ENCODE assay signal across 15 mouse cellular contexts in genomic region chr14:30607696-30608095, GRCm38 (mm10). TPM values are rescaled to one million over a fixed set of nuclear protein-coding genes. Genes with fewer than 3 reads are reported as not detected.
DNase-seq lines count a peak whose midpoint lies in the region; ATAC-seq and TF ChIP-seq lines count a peak whose summit lies in the region.
"Had no signal": no experiment of that assay in that cellular context is flagged by ENCODE, and none has a peak within 500 bp of the region (broad histone marks: within the 10 kb centered on the region; RNA-seq: fewer than 3 reads in every experiment).

No protein-coding gene starts in this region.

- H3K27ac ChIP-seq in heart, embryonic 14.5 days (replicated peaks in 1 of 2; ENCODE audit: control insufficient read depth in 1 of 2, insufficient read depth in 1 of 2, low read depth in 2 of 2, low read length in 2 of 2), result no peak overlapping the region
- H3K27ac ChIP-seq in midbrain, postnatal 0 days (ENCODE audit: low read depth, low read length), result no peak overlapping the region
- no peak overlapping the region for H3K27ac ChIP-seq in midbrain, embryonic 10.5 days (replicated peaks)
- H3K27ac ChIP-seq in macrophage, result peak overlapping the region; percentile 49
- H3K27ac ChIP-seq in stomach, postnatal 0 days (replicated peaks), result no peak overlapping the region
- H3K27ac ChIP-seq: forebrain, embryonic 12.5 days; heart, embryonic 10.5 days; hindbrain, embryonic 13.5 days; lung, embryonic 15.5 days; midbrain, embryonic 15.5 days had no signal

- no peaks in the 10 kb centered on the region for H3K9me3 ChIP-seq in heart, embryonic 14.5 days (ENCODE audit: control insufficient read depth, low read length)
- no peaks in the 10 kb centered on the region for H3K9me3 ChIP-seq in midbrain, postnatal 0 days (ENCODE audit: low read length)
- no peaks in the 10 kb centered on the region for H3K9me3 ChIP-seq in midbrain, embryonic 10.5 days (replicated peaks)
- H3K9me3 ChIP-seq in stomach, postnatal 0 days (ENCODE audit: control insufficient read depth, low read length), result no peaks in the 10 kb centered on the region
- H3K9me3 ChIP-seq: forebrain, embryonic 12.5 days; heart, embryonic 10.5 days; hindbrain, embryonic 13.5 days; lung, embryonic 15.5 days; midbrain, embryonic 15.5 days had no signal

- 80% methylated on average over 4 of the region's 4 CpGs for WGBS in heart, embryonic 14.5 days
- WGBS in midbrain, postnatal 0 days, result 79% methylated on average over 4 of the region's 4 CpGs
- WGBS in midbrain, embryonic 10.5 days, result 84% methylated on average over 4 of the region's 4 CpGs
- 35% methylated on average over 3 of the region's 4 CpGs for WGBS in macrophage (ENCODE audit: missing documents)
- 66% methylated on average over 2 of the region's 4 CpGs for WGBS in stomach, postnatal 0 days

- no peak overlapping the region for H3K4me3 ChIP-seq in heart, embryonic 14.5 days (ENCODE audit: control insufficient read depth in 1 of 2, insufficient read depth in 1 of 2, low read depth in 1 of 2, low read length in 2 of 2)
- H3K4me3 ChIP-seq in midbrain, postnatal 0 days (ENCODE audit: low read depth, low read length), result no peak overlapping the region
- H3K4me3 ChIP-seq in midbrain, embryonic 10.5 days, result no peak overlapping the region
- H3K4me3 ChIP-seq in macrophage (ENCODE audit: inconsistent target), result no peak overlapping the region
- no peak overlapping the region for H3K4me3 ChIP-seq in stomach, postnatal 0 days (ENCODE audit: low read depth, low read length)
- H3K4me3 ChIP-seq: forebrain, embryonic 12.5 days; heart, embryonic 10.5 days; hindbrain, embryonic 13.5 days; lung, embryonic 15.5 days; midbrain, embryonic 15.5 days had no signal

- no peak for TF ChIP-seq CTCF in midbrain, postnatal 0 days (IDR thresholded peaks at IDR 0.05)
- no peak for TF ChIP-seq CTCF in stomach, postnatal 0 days (IDR thresholded peaks at IDR 0.05; ENCODE audit: low read depth)

- ATAC-seq in heart, embryonic 14.5 days (ENCODE audit: insufficient number of reproducible peaks, insufficient read depth, low FRiP score, low read depth), result peak; percentile 22; the same call in 1 of the 2 replicates
- peak; percentile 31; the same call in 1 of the 2 replicates for ATAC-seq in midbrain, postnatal 0 days (ENCODE audit: low FRiP score)
- peak; percentile 8; the same call in 1 of the 2 replicates for ATAC-seq in stomach, postnatal 0 days (ENCODE audit: low FRiP score, low TSS enrichment)
- ATAC-seq: midbrain, embryonic 15.5 days had no signal

- no peak for DNase-seq in heart, postnatal 25 days (ENCODE audit: low spot score)
- no peak for DNase-seq in midbrain, postnatal 0 days (ENCODE audit: low spot score)
- DNase-seq in midbrain, embryonic 10.5 days (ENCODE audit: low spot score), result no peak
- no peak for DNase-seq in stomach, postnatal 0 days (ENCODE audit: low spot score)
- DNase-seq in T-cell, adult 2 months (ENCODE audit: low spot score), result no peak
- DNase-seq in left cerebral cortex, postnatal 36 days (ENCODE audit: low spot score in 2 of 2), result no peak
- DNase-seq: adrenal gland, adult 2 months; kidney, adult 2 months had no signal

- TF ChIP-seq EP300 in stomach, postnatal 0 days (optimal IDR thresholded peaks at IDR 0.05), result no peak

- peaks cover 92% of the 10 kb centered on the region for H3K79me2 ChIP-seq in macrophage (ENCODE audit: inconsistent target)

- H3K4me2 ChIP-seq in heart, embryonic 14.5 days (ENCODE audit: low read length), result no peak overlapping the region
- no peak overlapping the region for H3K4me2 ChIP-seq in midbrain, postnatal 0 days (ENCODE audit: low read depth, low read length, poor library complexity, severe bottlenecking)
- H3K4me2 ChIP-seq in stomach, postnatal 0 days (replicated peaks; ENCODE audit: low read depth), result no peak overlapping the region
- H3K4me2 ChIP-seq: forebrain, embryonic 12.5 days; hindbrain, embryonic 13.5 days; lung, embryonic 15.5 days; midbrain, embryonic 15.5 days had no signal

- intact Hi-C loops in heart, postnatal 25 days (cut with DNase I), result no loop called here
- intact Hi-C loops in left cerebral cortex, postnatal 36 days (cut with DNase I), result no loop called here

- no peaks in the 10 kb centered on the region for H3K27me3 ChIP-seq in heart, embryonic 14.5 days (ENCODE audit: control insufficient read depth, insufficient read depth, low read length)
- no peaks in the 10 kb centered on the region for H3K27me3 ChIP-seq in midbrain, postnatal 0 days (ENCODE audit: insufficient read depth, low read length)
- H3K27me3 ChIP-seq in midbrain, embryonic 10.5 days (ENCODE audit: low read depth, poor library complexity, severe bottlenecking), result no peaks in the 10 kb centered on the region
- no peaks in the 10 kb centered on the region for H3K27me3 ChIP-seq in stomach, postnatal 0 days (ENCODE audit: control insufficient read depth, insufficient read depth, low read length)
- H3K27me3 ChIP-seq: forebrain, embryonic 12.5 days; hindbrain, embryonic 13.5 days; lung, embryonic 15.5 days; midbrain, embryonic 15.5 days had no signal

- peaks cover 46% of the 10 kb centered on the region for H3K36me3 ChIP-seq in heart, embryonic 14.5 days (ENCODE audit: control insufficient read depth, insufficient read depth, low read length)
- H3K36me3 ChIP-seq in midbrain, postnatal 0 days (ENCODE audit: insufficient read depth, low read length), result no peaks in the 10 kb centered on the region
- H3K36me3 ChIP-seq in midbrain, embryonic 10.5 days, result 0 out of 2 replicates have a peak, but pooled peaks cover 2% of the 10 kb centered on the region
- H3K36me3 ChIP-seq in macrophage (ENCODE audit: inconsistent target), result peaks cover 68% of the 10 kb centered on the region
- peaks cover 20% of the 10 kb centered on the region for H3K36me3 ChIP-seq in stomach, postnatal 0 days (ENCODE audit: control insufficient read depth, insufficient read depth, low read length)
- H3K36me3 ChIP-seq: midbrain, embryonic 15.5 days had no signal

- no peak overlapping the region for H3K9ac ChIP-seq in heart, embryonic 14.5 days (ENCODE audit: low read length)
- no peak overlapping the region for H3K9ac ChIP-seq in midbrain, postnatal 0 days (replicated peaks; ENCODE audit: low read length, poor library complexity, severe bottlenecking)
- no peak overlapping the region for H3K9ac ChIP-seq in stomach, postnatal 0 days (ENCODE audit: low read length)
- H3K9ac ChIP-seq: forebrain, embryonic 12.5 days; hindbrain, embryonic 13.5 days; lung, embryonic 15.5 days; midbrain, embryonic 15.5 days had no signal

- H3K4me1 ChIP-seq in heart, embryonic 14.5 days (ENCODE audit: control insufficient read depth in 2 of 2, insufficient read depth in 2 of 2, low read length in 2 of 2), result peaks cover 3 to 9% of the 10 kb centered on the region in 2 experiments; a peak in 2 of 4 replicates
- no peaks in the 10 kb centered on the region for H3K4me1 ChIP-seq in midbrain, postnatal 0 days (ENCODE audit: insufficient read depth, low read length)
- H3K4me1 ChIP-seq in midbrain, embryonic 10.5 days, result peaks cover 19% of the 10 kb centered on the region
- no peaks in the 10 kb centered on the region for H3K4me1 ChIP-seq in stomach, postnatal 0 days (replicated peaks; ENCODE audit: control insufficient read depth, insufficient read depth)
- H3K4me1 ChIP-seq: hindbrain, embryonic 13.5 days; midbrain, embryonic 15.5 days had no signal

RNA-seq across cellular contexts. Expression of gene Prkcd, which starts 18.3 kb away (rescaled TPM):
- polyA plus RNA-seq in heart, embryonic 14.5 days (2014; fragmentation: Nextera tagmentation; extraction: Ambion mirVana), result 38.4 and 38.6 TPM in 2 replicates
- total RNA-seq in heart, postnatal 25 days (2021), result 10 to 100 TPM; 11.4 to 13.4 TPM
- 17.0 and 19.1 TPM in 2 replicates for total RNA-seq in midbrain, postnatal 0 days (2014; rRNA removed)
- polyA plus RNA-seq in midbrain, postnatal 0 days (2015; fragmentation: Nextera tagmentation; extraction: Ambion mirVana), result 12.1 and 13.2 TPM in 2 replicates
- 20.8 and 23.2 TPM in 2 replicates for polyA plus RNA-seq in midbrain, embryonic 10.5 days (2016; fragmentation: Nextera tagmentation; extraction: Ambion mirVana)
- total RNA-seq in macrophage (2018; cell fraction: chromatin; rRNA removed), result 1,000 to 10,000 TPM in 23 of 26 experiments, 100 to 1,000 TPM in 3; 920 to 2,399 (median 1,316) TPM
- 100 to 1,000 TPM; 168 to 279 (median 213) TPM for total RNA-seq in macrophage (2018; cell fraction: cytosol; rRNA removed)
- 1,000 to 10,000 TPM in 7 of 26 experiments, 100 to 1,000 TPM in 19; 420 to 1,209 (median 753) TPM for total RNA-seq in macrophage (2018; cell fraction: nucleus; rRNA removed)
- 108 to 303 TPM (median 176 TPM) in 3 replicates for polyA plus RNA-seq in macrophage (2018)
- 62.8 and 72.3 TPM in 2 replicates for polyA plus RNA-seq in stomach, postnatal 0 days (2015; fragmentation: Nextera tagmentation; extraction: Ambion mirVana)
- 10 to 100 TPM in 1 of 2 experiments, 1 to 10 TPM in 1; 9.8 to 15.4 TPM for total RNA-seq in left cerebral cortex, postnatal 36 days (2021)

RNA-seq across cellular contexts. Expression of gene Rft1, which starts 46.5 kb away (rescaled TPM):
- polyA plus RNA-seq in heart, embryonic 14.5 days (2014; fragmentation: Nextera tagmentation; extraction: Ambion mirVana), result 10.6 and 11.8 TPM in 2 replicates
- 1 to 10 TPM; 6.8 to 7.9 TPM for total RNA-seq in heart, postnatal 25 days (2021)
- 12.3 and 12.6 TPM in 2 replicates for total RNA-seq in midbrain, postnatal 0 days (2014; rRNA removed)
- 9.6 TPM in 2 replicates for polyA plus RNA-seq in midbrain, postnatal 0 days (2015; fragmentation: Nextera tagmentation; extraction: Ambion mirVana)
- polyA plus RNA-seq in midbrain, embryonic 10.5 days (2016; fragmentation: Nextera tagmentation; extraction: Ambion mirVana), result 14.8 and 15.3 TPM in 2 replicates
- 10 to 100 TPM; 15.0 to 88.5 (median 53.0) TPM for total RNA-seq in macrophage (2018; cell fraction: chromatin; rRNA removed)
- 10 to 100 TPM; 10.8 to 21.9 (median 16.2) TPM for total RNA-seq in macrophage (2018; cell fraction: cytosol; rRNA removed)
- total RNA-seq in macrophage (2018; cell fraction: nucleus; rRNA removed), result 10 to 100 TPM; 13.2 to 52.7 (median 28.8) TPM
- 11.3 to 19.5 TPM (median 16.6 TPM) in 3 replicates for polyA plus RNA-seq in macrophage (2018)
- polyA plus RNA-seq in stomach, postnatal 0 days (2015; fragmentation: Nextera tagmentation; extraction: Ambion mirVana), result 12.1 and 12.3 TPM in 2 replicates
- 10 to 100 TPM; 12.6 to 12.9 TPM for total RNA-seq in left cerebral cortex, postnatal 36 days (2021)

RNA-seq across cellular contexts. Expression of gene Tkt, which starts 59.5 kb away (rescaled TPM):
- 31.5 and 46.1 TPM in 2 replicates for polyA plus RNA-seq in heart, embryonic 14.5 days (2014; fragmentation: Nextera tagmentation; extraction: Ambion mirVana)
- 10 to 100 TPM; 34.5 to 39.8 TPM for total RNA-seq in heart, postnatal 25 days (2021)
- 364 and 388 TPM in 2 replicates for total RNA-seq in midbrain, postnatal 0 days (2014; rRNA removed)
- 241 and 251 TPM in 2 replicates for polyA plus RNA-seq in midbrain, postnatal 0 days (2015; fragmentation: Nextera tagmentation; extraction: Ambion mirVana)
- polyA plus RNA-seq in midbrain, embryonic 10.5 days (2016; fragmentation: Nextera tagmentation; extraction: Ambion mirVana), result 312 and 334 TPM in 2 replicates
- 10 to 100 TPM; 13.3 to 83.5 (median 40.9) TPM for total RNA-seq in macrophage (2018; cell fraction: chromatin; rRNA removed)
- total RNA-seq in macrophage (2018; cell fraction: cytosol; rRNA removed), result 100 to 1,000 TPM; 142 to 227 (median 188) TPM
- total RNA-seq in macrophage (2018; cell fraction: nucleus; rRNA removed), result 100 to 1,000 TPM in 4 of 26 experiments, 10 to 100 TPM in 22; 40.1 to 193 (median 72.2) TPM
- polyA plus RNA-seq in macrophage (2018), result 167 to 319 TPM (median 208 TPM) in 3 replicates
- 200 and 202 TPM in 2 replicates for polyA plus RNA-seq in stomach, postnatal 0 days (2015; fragmentation: Nextera tagmentation; extraction: Ambion mirVana)
- 100 to 1,000 TPM; 160 to 179 TPM for total RNA-seq in left cerebral cortex, postnatal 36 days (2021)
